Mouse (Mus musculus) myocyte (in vitro differentiated cells): ENCODE results near the gene Dnajc2.

Source experiments
- POLR2AphosphoS2 ChIP-seq: IDR thresholded peaks from one replicate; pipeline ENCODE4 v1.6.1; 2011; ENCODE audit warnings: low read depth, control low read depth; ENCODE audit not compliant: insufficient read length
- USF1 ChIP-seq: IDR thresholded peaks from one replicate; pipeline ENCODE4 v1.6.1; 2011; ENCODE audit warnings: low read depth, mild to moderate bottlenecking, control low read depth, moderate library complexity

GRCm38 (mm10) chr5:21776491-21776890 lies 8.6 kb downstream of the Dnajc2 start:
- no peak for TF ChIP-seq POLR2AphosphoS2
- no peak for TF ChIP-seq USF1
